Mouse (Mus musculus) spleen, postnatal 10 days (tissue): Measurements from ENCODE around the gene Rom1.

Source experiments
- DNase-seq, 2 experiments: peaks; one replicate each; pipeline ENCODE4 v3.0.0; 2021 to 2022; ENCODE audit warnings: low spot score in 2 of 2

The Rom1 gene

DNA sequence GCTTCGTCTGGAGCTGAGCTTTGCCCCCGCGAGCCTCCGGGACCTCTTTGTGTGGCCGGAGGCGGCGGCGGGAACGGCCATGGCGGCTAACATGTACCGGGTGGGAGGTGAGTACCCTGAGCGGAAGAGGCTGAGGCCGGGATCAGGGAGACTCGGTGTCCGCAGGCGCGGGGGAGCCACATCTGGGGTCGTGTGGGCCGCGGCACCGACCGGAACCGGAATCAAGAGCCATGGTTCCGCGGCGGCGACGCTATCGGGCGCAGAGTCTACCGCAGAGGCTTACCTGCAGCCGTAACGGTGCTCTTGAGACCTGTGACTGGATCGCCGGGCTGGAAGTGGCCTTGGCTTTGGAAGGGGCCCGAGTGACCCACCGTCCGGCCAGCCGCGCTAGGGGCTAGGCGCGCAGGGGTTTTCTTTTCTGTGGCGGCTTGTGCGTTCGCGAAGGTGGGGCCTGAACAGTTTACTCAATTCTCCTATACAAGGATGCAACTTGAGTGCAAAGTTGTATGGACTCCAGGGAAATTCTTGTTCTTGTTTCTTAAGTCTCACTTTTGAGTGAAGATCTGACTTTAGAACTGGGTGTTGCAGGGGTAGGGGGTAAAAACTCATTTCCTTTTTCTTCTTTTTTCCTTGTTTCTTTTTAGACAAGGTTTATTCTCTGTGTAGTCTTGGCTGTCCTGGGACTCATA is 13.3 kb upstream of the Rom1 start:
- DNase-seq = no peak

GRCm38 (mm10) chr19:8941515-8942217 is 12.5 kb upstream of the Rom1 start, which contains the start of gene Mta2:
Mta2 (plus strand) TSS chr19:8941875.
- peak; percentile 95 to 98 for DNase-seq

DNA sequence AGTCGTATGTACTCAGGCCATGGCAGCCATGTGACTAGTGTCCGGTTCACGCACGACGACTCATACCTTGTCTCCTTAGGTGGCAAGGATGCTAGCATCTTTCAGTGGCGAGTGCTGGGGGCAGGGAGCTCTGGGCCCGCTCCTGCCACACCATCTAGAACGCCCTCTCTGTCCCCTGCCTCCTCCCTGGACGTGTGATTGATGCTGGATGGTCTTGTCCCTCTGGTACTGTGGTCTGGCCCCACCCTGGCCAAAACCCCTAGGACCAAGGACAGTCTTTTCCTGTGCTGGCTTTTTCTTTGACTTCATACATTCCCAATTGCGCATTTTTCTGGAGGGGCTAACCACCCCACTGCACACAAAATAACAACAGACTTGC is 12.0 kb upstream of the Rom1 start:
- DNase-seq = no peak

DNA sequence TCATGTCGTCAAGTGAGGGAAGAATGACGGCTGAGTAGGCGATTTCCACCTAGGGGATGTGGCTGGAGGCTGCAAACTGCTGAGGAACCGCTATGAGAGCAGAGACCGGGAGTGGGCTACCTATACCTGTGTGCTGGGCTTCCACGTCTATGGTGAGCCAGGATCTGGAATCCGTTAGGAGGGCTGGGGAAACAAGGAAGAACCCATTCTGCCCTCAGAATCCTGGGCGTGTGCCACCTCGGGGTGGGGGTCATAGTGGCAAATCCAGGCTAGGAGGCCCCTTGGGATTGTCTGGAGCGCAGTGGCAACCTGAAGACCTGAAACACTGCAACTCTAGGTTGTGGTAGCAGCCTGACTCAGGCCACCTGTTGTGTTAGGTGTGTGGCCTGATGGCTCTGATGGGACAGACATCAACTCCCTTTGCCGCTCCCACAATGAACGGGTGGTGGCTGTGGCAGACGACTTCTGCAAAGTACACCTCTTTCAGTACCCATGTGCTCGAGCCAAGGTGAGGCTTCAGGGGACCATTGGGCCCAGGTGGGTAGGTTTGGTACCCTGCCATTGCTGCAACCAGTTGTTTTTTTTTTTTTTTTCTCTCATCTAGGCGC is 11.5 kb upstream of the Rom1 start:
- no peak for DNase-seq

GRCm38 (mm10) chr19:8936736-8937135 is 7.6 kb upstream of the Rom1 start:
- no peak for DNase-seq

- no peak for DNase-seq
Observed at GRCm38 (mm10) chr19:8930771-8931170, 1.6 kb upstream of the Rom1 start.

GRCm38 (mm10) chr19:8930117-8930516 is 961 bp upstream of the Rom1 start:
- no peak for DNase-seq

- no peak for DNase-seq
Observed at GRCm38 (mm10) chr19:8928689-8929223, 400 bp downstream of the Rom1 start.

GRCm38 (mm10) chr19:8927891-8928525 is 1.1 kb downstream of the Rom1 start:
- DNase-seq = no peak

DNA sequence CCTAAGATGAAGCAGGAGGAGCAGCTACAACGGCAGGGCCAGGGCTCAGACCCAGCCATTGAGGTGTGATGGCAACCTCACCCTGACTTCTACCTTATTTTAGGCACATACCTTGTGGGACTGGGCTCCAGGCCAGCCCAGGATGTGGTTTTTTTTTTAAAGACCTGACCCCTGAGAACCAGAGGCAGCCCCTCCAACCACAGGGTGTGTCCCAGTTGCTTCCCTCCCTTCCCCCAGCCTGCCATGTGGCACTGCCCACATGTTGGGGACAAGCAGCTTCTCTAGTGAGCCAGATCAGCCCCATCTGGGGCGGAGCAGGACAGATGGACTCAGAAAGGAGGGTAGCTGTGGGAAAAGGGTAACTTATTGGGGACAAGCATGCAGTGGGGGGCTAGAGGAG is 2.4 kb downstream of the Rom1 start:
- no peak for DNase-seq

- DNase-seq = no peak
Observed at GRCm38 (mm10) chr19:8921741-8922140, 7.4 kb downstream of the Rom1 start.

DNA sequence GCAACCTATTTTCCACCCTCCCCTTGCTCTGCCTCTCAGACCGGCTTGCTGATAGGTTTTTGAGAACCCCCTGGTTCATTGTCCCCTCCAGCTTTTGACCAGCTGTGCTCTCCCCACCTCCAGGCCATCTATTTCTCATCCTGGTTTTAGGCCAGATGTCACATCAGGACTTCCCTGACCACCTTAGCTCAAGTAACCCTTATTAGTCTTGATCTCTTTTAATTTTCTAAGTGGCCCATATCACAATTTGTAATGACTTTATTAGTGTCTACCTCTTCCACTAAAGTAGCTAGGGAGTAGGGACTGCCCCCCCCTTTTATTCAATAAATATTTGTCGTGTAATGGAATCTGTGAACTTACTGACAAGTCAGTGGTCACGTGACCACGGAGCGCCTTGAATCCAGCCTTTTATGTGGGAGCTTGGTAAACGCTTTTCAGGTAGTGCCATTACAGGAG is 8.3 kb downstream of the Rom1 start:
- DNase-seq = peak; percentile 42 to 53

- DNase-seq = peak; percentile 89 to 91
Observed at GRCm38 (mm10) chr19:8920073-8920736, 9.0 kb downstream of the Rom1 start, which contains the start of gene B3gat3. B3gat3 (plus strand) TSS chr19:8920374.

GRCm38 (mm10) chr19:8919684-8920072 is 9.5 kb downstream of the Rom1 start:
- peak in 1 of 2 experiments; percentile 17 for DNase-seq

DNA sequence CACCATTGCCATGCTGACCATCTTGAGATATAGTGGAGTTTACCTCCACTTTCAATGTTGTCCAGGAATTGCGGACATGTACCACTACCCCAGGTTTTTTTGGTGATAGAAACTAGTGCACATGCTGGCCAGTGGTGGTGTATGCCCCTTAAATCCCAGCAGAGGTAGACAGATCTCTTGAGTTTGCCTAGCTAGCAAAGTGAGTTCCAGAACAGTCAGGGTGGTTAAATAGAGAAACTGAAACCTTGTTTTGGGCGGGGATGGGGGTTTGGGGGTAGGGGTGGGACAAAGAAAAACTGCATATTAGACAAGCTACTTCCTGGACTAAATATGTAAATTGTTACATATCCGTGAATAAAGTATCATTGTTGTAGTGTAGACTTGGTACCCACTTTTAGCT is 10.2 kb downstream of the Rom1 start:
- DNase-seq = no peak

DNA sequence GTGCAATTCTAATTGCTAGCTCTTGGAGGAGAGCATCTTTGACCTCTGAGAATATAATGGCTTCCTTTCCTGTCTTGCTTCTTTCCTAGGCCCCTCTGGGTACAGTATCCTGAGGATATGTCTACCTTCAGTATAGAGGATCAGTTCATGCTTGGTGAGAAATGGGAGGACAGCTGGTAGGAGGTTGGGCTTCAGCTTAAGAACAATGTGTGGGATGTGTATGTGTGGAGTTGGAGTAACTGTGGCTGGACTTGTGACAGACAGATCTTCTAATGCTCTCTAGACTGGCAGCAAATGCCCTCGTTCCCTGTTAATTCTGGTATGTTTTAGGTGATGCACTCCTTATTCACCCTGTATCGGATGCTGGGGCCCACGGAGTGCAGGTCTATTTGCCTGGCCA is 14.9 kb downstream of the Rom1 start:
- no peak for DNase-seq

GRCm38 (mm10) chr19:8911810-8912209 is 17.3 kb downstream of the Rom1 start:
- DNase-seq = no peak

GRCm38 (mm10) chr19:8908531-8908930 is 20.6 kb downstream of the Rom1 start:
- no peak for DNase-seq

DNA sequence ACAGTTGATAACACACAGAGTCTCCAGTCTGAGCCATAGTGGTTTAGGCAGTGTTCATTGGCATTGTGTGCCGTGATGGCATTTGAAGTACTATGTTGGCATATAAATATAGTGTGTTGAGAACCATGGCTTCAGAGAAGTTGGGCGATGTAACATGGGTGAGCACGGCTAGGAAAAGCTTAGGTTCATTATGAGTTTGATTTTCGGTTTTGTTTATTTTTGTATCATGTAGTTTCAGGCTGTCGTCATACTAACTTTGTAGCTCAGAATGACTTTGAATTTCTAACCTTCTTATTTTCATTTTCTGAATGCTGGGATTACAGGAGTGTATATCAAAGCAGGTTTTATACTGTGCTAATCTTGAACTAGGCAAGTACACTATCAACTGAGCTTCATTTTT is 25.7 kb downstream of the Rom1 start:
- DNase-seq = no peak

DNA sequence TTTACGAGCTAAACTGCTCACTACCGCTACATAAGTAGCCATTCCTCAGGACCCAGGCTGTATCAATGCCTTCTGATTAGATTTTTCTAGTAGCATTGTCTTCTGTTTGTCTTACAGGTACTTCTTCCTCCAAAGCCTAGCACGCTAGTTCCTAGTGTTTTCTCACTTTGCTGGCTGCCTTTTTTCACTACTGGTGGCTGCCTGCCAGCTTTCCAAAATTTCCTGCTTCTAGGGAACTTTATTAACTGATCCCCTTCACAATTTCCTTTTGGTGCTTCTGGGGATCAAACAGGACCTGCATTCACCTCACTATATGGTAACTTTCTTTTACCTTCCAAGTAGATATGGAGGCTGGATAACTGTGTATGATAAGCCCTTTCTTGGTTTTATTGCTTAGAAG is 30.1 kb downstream of the Rom1 start:
- no peak for DNase-seq

DNA sequence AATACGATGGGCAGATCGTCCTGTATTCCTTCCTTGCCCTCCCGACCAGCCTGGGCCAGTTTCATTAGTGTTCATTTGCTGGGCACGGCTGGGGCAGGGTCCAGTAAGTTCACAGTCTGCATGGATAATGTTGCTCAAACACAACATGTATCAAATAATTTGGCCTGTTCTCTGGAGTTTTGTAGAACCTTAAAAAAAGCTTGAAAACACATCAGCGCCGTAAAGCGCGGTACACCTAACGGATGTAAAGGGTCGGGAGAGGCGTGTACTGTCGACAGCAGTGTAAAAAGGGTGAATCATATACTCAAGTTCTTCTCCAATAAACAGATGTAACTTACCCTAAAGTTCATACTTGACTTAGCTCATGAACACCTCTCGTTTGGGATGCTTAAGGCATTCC is 30.6 kb downstream of the Rom1 start:
- DNase-seq = peak in 1 of 2 experiments; percentile 34
